Mouse (Mus musculus) myocyte (in vitro differentiated cells): ENCODE data around the gene Sez6.

ENCODE experiments used
- CEBPB ChIP-seq: IDR thresholded peaks from 2 replicates; pipeline ENCODE4 v1.6.1; 2011; ENCODE audit warnings: mild to moderate bottlenecking, moderate library complexity; ENCODE audit not compliant: poor library complexity, insufficient read depth, severe bottlenecking
- POLR2A ChIP-seq: IDR thresholded peaks from one replicate; pipeline ENCODE4 v1.6.1; 2011; ENCODE audit warnings: low read depth, mild to moderate bottlenecking, control low read depth, moderate library complexity; ENCODE audit not compliant: insufficient read length

- no peak for TF ChIP-seq CEBPB
- no peak for TF ChIP-seq POLR2A
Observed at GRCm38 (mm10) chr11:77965101-77966036, 34.8 kb downstream of the Sez6 start.
